ENCODE assay signal across 8 mouse cellular contexts in the genomic region with DNA sequence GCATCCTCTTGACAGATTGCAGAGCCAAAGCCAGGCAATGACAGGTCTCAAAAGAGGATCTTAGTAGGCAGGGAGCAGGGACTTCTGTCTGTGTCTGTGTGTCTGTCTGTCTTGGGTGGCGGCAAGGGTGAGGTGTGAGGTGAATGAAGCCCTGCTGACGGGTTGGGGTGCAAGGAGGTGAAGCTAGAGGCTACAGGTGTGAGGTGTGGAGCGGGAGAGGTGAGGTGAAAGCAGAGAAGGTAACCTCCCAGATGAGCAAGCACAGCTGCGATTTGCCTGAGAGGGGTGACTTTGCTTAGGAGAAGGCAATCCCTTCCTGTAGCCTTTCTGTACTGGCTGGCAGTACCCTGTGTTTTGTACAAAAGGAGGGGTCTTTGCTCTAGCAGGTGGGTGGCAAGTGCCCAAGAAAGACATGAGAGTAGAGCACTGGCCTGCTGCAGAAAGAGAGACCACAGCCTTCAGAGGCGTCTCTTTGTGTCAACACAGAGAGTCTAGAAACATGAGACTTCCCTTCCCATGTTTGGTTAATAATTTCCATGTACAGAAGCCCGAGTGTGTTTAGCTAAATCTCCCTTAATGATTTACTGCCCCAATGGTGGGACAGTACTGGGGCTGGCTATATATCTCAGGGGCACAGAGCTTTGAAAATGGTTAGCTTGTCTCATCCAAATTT. TPM values are rescaled to one million over a fixed set of nuclear protein-coding genes. Genes with fewer than 3 reads are reported as not detected.
DNase-seq lines count a peak whose midpoint lies in the region; ATAC-seq and TF ChIP-seq lines count a peak whose summit lies in the region.

No protein-coding gene starts in this region.

- H3K27me3 ChIP-seq in heart, embryonic 12.5 days (replicated peaks) = peaks cover 45% of the 10 kb centered on the region
- H3K27me3 ChIP-seq in midbrain, postnatal 0 days (ENCODE audit: insufficient read depth, low read length) = no peaks in the 10 kb centered on the region
- no peaks in the 10 kb centered on the region for H3K27me3 ChIP-seq in midbrain, embryonic 16.5 days (ENCODE audit: control insufficient read depth, insufficient read depth, low read depth, low read length)

- TF ChIP-seq CTCF in midbrain, postnatal 0 days (IDR thresholded peaks at IDR 0.05) = no peak

- no peaks in the 10 kb centered on the region for H3K9me3 ChIP-seq in heart, embryonic 12.5 days (replicated peaks)
- H3K9me3 ChIP-seq in midbrain, postnatal 0 days (ENCODE audit: low read length) = no peaks in the 10 kb centered on the region
- no peaks in the 10 kb centered on the region for H3K9me3 ChIP-seq in midbrain, embryonic 16.5 days (replicated peaks; ENCODE audit: control insufficient read depth, low read length, poor library complexity, severe bottlenecking)

- H3K4me3 ChIP-seq in heart, embryonic 12.5 days = no peak overlapping the region
- peak overlapping the region; percentile 43; the same call in 1 of the 2 replicates for H3K4me3 ChIP-seq in midbrain, postnatal 0 days (ENCODE audit: low read depth, low read length)
- no peak overlapping the region for H3K4me3 ChIP-seq in midbrain, embryonic 16.5 days (ENCODE audit: low read depth, low read length)

- H3K4me2 ChIP-seq in heart, embryonic 12.5 days = peak overlapping the region; percentile 74
- H3K4me2 ChIP-seq in midbrain, postnatal 0 days (ENCODE audit: low read depth, low read length, poor library complexity, severe bottlenecking) = peak overlapping the region; percentile 77
- no peak overlapping the region; the same call in 1 of the 2 replicates for H3K4me2 ChIP-seq in midbrain, embryonic 16.5 days (ENCODE audit: low read length)

- no peaks in the 10 kb centered on the region for H3K36me3 ChIP-seq in heart, embryonic 12.5 days
- H3K36me3 ChIP-seq in midbrain, postnatal 0 days (ENCODE audit: insufficient read depth, low read length) = no peaks in the 10 kb centered on the region
- H3K36me3 ChIP-seq in midbrain, embryonic 16.5 days (ENCODE audit: control insufficient read depth, insufficient read depth, low read length) = no peaks in the 10 kb centered on the region

- ATAC-seq in heart, embryonic 12.5 days (ENCODE audit: insufficient number of reproducible peaks, low FRiP score) = 0 out of 2 replicates have a peak, but pooled peaks have one; percentile 15
- ATAC-seq in midbrain, postnatal 0 days (ENCODE audit: low FRiP score) = no peak
- ATAC-seq in midbrain, embryonic 16.5 days = no peak

- no peak for DNase-seq in heart, postnatal 4 days
- DNase-seq in midbrain, postnatal 0 days (ENCODE audit: low spot score) = no peak
- DNase-seq in kidney, postnatal 36 days = peak; percentile 20 to 43
- DNase-seq in yolk sac, embryonic 10.5 days (ENCODE audit: low spot score) = peak; percentile 56
- no peak for DNase-seq in testis, postnatal 14 days (ENCODE audit: low spot score)
- DNase-seq in ovary, adult 18-20 months (ENCODE audit: low spot score) = no peak

- H3K4me1 ChIP-seq in heart, embryonic 12.5 days (replicated peaks) = peaks cover 23% of the 10 kb centered on the region
- H3K4me1 ChIP-seq in midbrain, postnatal 0 days (ENCODE audit: insufficient read depth, low read length) = no peaks in the 10 kb centered on the region; the same call in 1 of the 2 replicates
- peaks cover 8% of the 10 kb centered on the region for H3K4me1 ChIP-seq in midbrain, embryonic 16.5 days (ENCODE audit: control insufficient read depth, insufficient read depth, low read length)

- WGBS in heart, embryonic 12.5 days = 27% methylated on average over 6 of the region's 6 CpGs
- 61% methylated on average over 6 of the region's 6 CpGs for WGBS in midbrain, postnatal 0 days
- WGBS in midbrain, embryonic 16.5 days = 63% methylated on average over 6 of the region's 6 CpGs

- H3K9ac ChIP-seq in heart, embryonic 12.5 days = no peak overlapping the region
- H3K9ac ChIP-seq in midbrain, postnatal 0 days (replicated peaks; ENCODE audit: low read length, poor library complexity, severe bottlenecking) = no peak overlapping the region
- no peak overlapping the region for H3K9ac ChIP-seq in midbrain, embryonic 16.5 days (ENCODE audit: low read depth, low read length)

- no peak overlapping the region for H3K27ac ChIP-seq in heart, embryonic 12.5 days (ENCODE audit: poor library complexity, severe bottlenecking)
- no peak overlapping the region for H3K27ac ChIP-seq in midbrain, postnatal 0 days (ENCODE audit: low read depth, low read length)
- no peak overlapping the region for H3K27ac ChIP-seq in midbrain, embryonic 16.5 days (ENCODE audit: low read length)

RNA-seq across cellular contexts. Expression of gene Pamr1, which starts 1.2 kb away (rescaled TPM):
- 1.0 and 1.1 TPM in 2 replicates for polyA plus RNA-seq in heart, embryonic 12.5 days (2016; fragmentation: Nextera tagmentation; extraction: Ambion mirVana)
- 1 to 10 TPM; 4.6 to 6.4 TPM for total RNA-seq in heart, postnatal 4 days (2021)
- total RNA-seq in midbrain, postnatal 0 days (2014; rRNA removed) = 4.8 and 9.6 TPM in 2 replicates
- polyA plus RNA-seq in midbrain, postnatal 0 days (2015; fragmentation: Nextera tagmentation; extraction: Ambion mirVana) = 10.3 and 11.6 TPM in 2 replicates
- 8.4 and 9.8 TPM in 2 replicates for polyA plus RNA-seq in midbrain, embryonic 16.5 days (2015; fragmentation: Nextera tagmentation; extraction: Ambion mirVana)

Comparison
In these comparisons a context has a peak if more than half of its experiments do, and no peak if none do; other contexts are left out.
1. DNase-seq: peak in kidney, postnatal 36 days (2 of 2) and yolk sac, embryonic 10.5 days (single experiment); none in heart, postnatal 4 days (single experiment), midbrain, postnatal 0 days (single experiment), testis, postnatal 14 days (single experiment) and ovary, adult 18-20 months (single experiment).